Mouse (Mus musculus) stomach, postnatal 0 days (tissue): ENCODE data around the gene Drosha.

Experiments
- CTCF ChIP-seq: IDR thresholded peaks from 2 replicates; pipeline ENCODE4 v1.5.1; 2016; ENCODE audit warnings: antibody characterized with exemption, low read depth, mild to moderate bottlenecking, moderate library complexity
- EP300 ChIP-seq: optimal IDR thresholded peaks from 2 replicates; pipeline ENCODE3; 2016; ENCODE audit warnings: antibody characterized with exemption

- TF ChIP-seq CTCF (no peak), EP300 (no peak)
Measured at GRCm38 (mm10) chr15:12885361-12885760, 60.7 kb downstream of the Drosha start.
